Comparison of ENCODE assay signal across 8 mouse cellular contexts in genomic region chr19:41483445-41484040, GRCm38 (mm10). TPM values are rescaled to one million over a fixed set of nuclear protein-coding genes. Genes with fewer than 3 reads are reported as not detected.
DNase-seq lines count a peak whose midpoint lies in the region; ATAC-seq and TF ChIP-seq lines count a peak whose summit lies in the region.

No protein-coding gene starts in this region.

- peaks cover 3% of the 10 kb centered on the region; the same call in 1 of the 2 replicates for H3K36me3 ChIP-seq in E14TG2a.4 (ENCODE audit: insufficient read depth, low read length)
- H3K36me3 ChIP-seq in heart, embryonic 14.5 days (ENCODE audit: control insufficient read depth, insufficient read depth, low read length) = no peaks in the 10 kb centered on the region
- no peaks in the 10 kb centered on the region for H3K36me3 ChIP-seq in limb, embryonic 14.5 days (ENCODE audit: control insufficient read depth, insufficient read depth, low read length)

- peak overlapping the region; percentile 86 for H3K4me3 ChIP-seq in E14TG2a.4 (replicated peaks; ENCODE audit: low read length)
- H3K4me3 ChIP-seq in heart, embryonic 14.5 days (ENCODE audit: control insufficient read depth in 1 of 2, insufficient read depth in 1 of 2, low read depth in 1 of 2, low read length in 2 of 2) = peak overlapping the region; percentile 89 to 94
- H3K4me3 ChIP-seq in limb, embryonic 14.5 days (replicated peaks; ENCODE audit: low read length) = peak overlapping the region; percentile 91

- ATAC-seq in heart, embryonic 14.5 days (ENCODE audit: insufficient number of reproducible peaks, insufficient read depth, low FRiP score, low read depth) = no peak; the same call in 1 of the 2 replicates
- no peak for ATAC-seq in limb, embryonic 14.5 days (ENCODE audit: low FRiP score, low read depth)
- no peak for ATAC-seq in megakaryocyte progenitor cell, adult 5-6 weeks (replicated peaks; ENCODE audit: poor library complexity)

- peak overlapping the region; percentile 73 to 98 for H3K27ac ChIP-seq in heart, embryonic 14.5 days (replicated peaks in 1 of 2; ENCODE audit: control insufficient read depth in 1 of 2, insufficient read depth in 1 of 2, low read depth in 2 of 2, low read length in 2 of 2)
- peak overlapping the region; percentile 97 for H3K27ac ChIP-seq in limb, embryonic 14.5 days (replicated peaks; ENCODE audit: low read depth, low read length)

- DNase-seq in heart, adult 9 months (ENCODE audit: low spot score in 2 of 2) = peak; percentile 21 to 28
- DNase-seq in heart, postnatal 36 days = no peak
- DNase-seq in embryo, embryonic 11.5 days (ENCODE audit: low read depth, low spot score) = peak; percentile 24
- no peak for DNase-seq in limb, embryonic 14.5 days (ENCODE audit: low spot score)
- peak; percentile 29 for DNase-seq in natural killer cell, adult 2 months (ENCODE audit: low spot score in 2 of 2)

- H3K9ac ChIP-seq in heart, embryonic 14.5 days (ENCODE audit: low read length) = peak overlapping the region; percentile 97
- H3K9ac ChIP-seq in limb, embryonic 14.5 days (ENCODE audit: low read depth, low read length, severe bottlenecking) = peak overlapping the region; percentile 88

- no peak for TF ChIP-seq POLR2A in limb, embryonic 14.5 days (IDR thresholded peaks at IDR 0.05; ENCODE audit: borderline replicate concordance, extremely low read depth, insufficient read depth, insufficient read length)

- TF ChIP-seq CTCF in E14TG2a.4 (conservative IDR thresholded peaks at IDR 0.05; ENCODE audit: low read length) = no peak

- intact Hi-C loops in heart, postnatal 36 days (cut with DNase I) = loop anchor here (5.0 kb wide), 2 partner anchors 139 to 166 kb away; no protein-coding TSS in a partner anchor

- H3K27me3 ChIP-seq in E14TG2a.4 (ENCODE audit: insufficient read depth, low read length) = no peaks in the 10 kb centered on the region
- no peaks in the 10 kb centered on the region for H3K27me3 ChIP-seq in heart, embryonic 14.5 days (ENCODE audit: control insufficient read depth, insufficient read depth, low read length)
- no peaks in the 10 kb centered on the region for H3K27me3 ChIP-seq in limb, embryonic 14.5 days (ENCODE audit: control insufficient read depth, insufficient read depth, low read length)

- H3K9me3 ChIP-seq in E14TG2a.4 (ENCODE audit: low read length) = no peaks in the 10 kb centered on the region
- H3K9me3 ChIP-seq in heart, embryonic 14.5 days (ENCODE audit: control insufficient read depth, low read length) = no peaks in the 10 kb centered on the region
- H3K9me3 ChIP-seq in limb, embryonic 14.5 days (ENCODE audit: control insufficient read depth, low read length) = no peaks in the 10 kb centered on the region

- WGBS in heart, embryonic 14.5 days = under 1% methylated on average over 29 of the region's 30 CpGs
- WGBS in limb, embryonic 14.5 days = under 1% methylated on average over 29 of the region's 30 CpGs

- H3K4me1 ChIP-seq in E14TG2a.4 (replicated peaks; ENCODE audit: low read depth, low read length) = peaks cover 49% of the 10 kb centered on the region
- H3K4me1 ChIP-seq in heart, embryonic 14.5 days (ENCODE audit: control insufficient read depth in 2 of 2, insufficient read depth in 2 of 2, low read length in 2 of 2) = peaks cover 2 to 27% of the 10 kb centered on the region in 2 experiments; a peak in 3 of 4 replicates
- H3K4me1 ChIP-seq in limb, embryonic 14.5 days (ENCODE audit: control insufficient read depth, insufficient read depth, low read length) = 0 out of 2 replicates have a peak, but pooled peaks cover 9% of the 10 kb centered on the region

- peak overlapping the region; percentile 88 for H3K4me2 ChIP-seq in heart, embryonic 14.5 days (ENCODE audit: low read length)
- peak overlapping the region; percentile 86 for H3K4me2 ChIP-seq in limb, embryonic 14.5 days (replicated peaks; ENCODE audit: low read depth, low read length, severe bottlenecking)

RNA-seq across cellular contexts. Expression of gene Lcor, which starts 1.1 kb away (rescaled TPM):
- total RNA-seq in heart, postnatal 36 days (2021) = 10 to 100 TPM; 11.4 to 11.7 TPM
- 10.9 and 12.6 TPM in 2 replicates for polyA plus RNA-seq in heart, embryonic 14.5 days (2014; fragmentation: Nextera tagmentation; extraction: Ambion mirVana)
- polyA plus RNA-seq in limb, embryonic 14.5 days (2012; rRNA removed) = 2.8 and 3.0 TPM in 2 replicates
- polyA plus RNA-seq in limb, embryonic 14.5 days (2014; fragmentation: Nextera tagmentation; extraction: Ambion mirVana) = 9.5 and 10.1 TPM in 2 replicates
- 9.7 and 11.7 TPM in 2 replicates for total RNA-seq in megakaryocyte progenitor cell, adult 5-6 weeks (2015)
- total RNA-seq in megakaryocyte progenitor cell, adult 5-6 weeks (2017) = 11.6 and 17.4 TPM in 2 replicates

Comparison
In these comparisons a context has a peak if more than half of its experiments do, and no peak if none do; other contexts are left out.
1. DNase-seq: peak in heart, adult 9 months (2 of 2), embryo, embryonic 11.5 days (single experiment) and natural killer cell, adult 2 months (2 of 2); none in heart, postnatal 36 days (0 of 2) and limb, embryonic 14.5 days (single experiment).
2. Peak in every context shown above with its lines, with median percentiles within 50 percentile points of each other: H3K4me3 ChIP-seq.